Mouse (Mus musculus): Measurements from ENCODE around the gene Ahnak. TPM values are rescaled to one million over a fixed set of nuclear protein-coding genes. Genes with fewer than 3 reads are reported as not detected.
"Not testable (repeated sequence)": the region's sequence is repeated elsewhere in the genome, so short reads cannot be mapped to it uniquely, and the experiment has no call there.

The Ahnak gene
- polyA plus RNA-seq, 1 experiment from 2014 or later: 3.7 TPM

GRCm38 (mm10) chr19:9076982-9077660 is 88.0 kb downstream of the Ahnak start:
- Histone ChIP-seq H3K27ac (ENCODE audit: low read depth, low read length) (no peak overlapping the region), H3K36me3 (ENCODE audit: control insufficient read depth, insufficient read depth, low read length) (no peaks in the 10 kb centered on the region), H3K27me3 (replicated peaks; ENCODE audit: control insufficient read depth, insufficient read depth, low read length) (no peaks in the 10 kb centered on the region), H3K9ac (ENCODE audit: low read depth, low read length) (no peak overlapping the region), H3K4me3 (ENCODE audit: low read depth, low read length) (no peak overlapping the region), H3K9me3 (ENCODE audit: control insufficient read depth, low read length) (no peaks in the 10 kb centered on the region), H3K4me2 (no peak overlapping the region), H3K4me1 (replicated peaks; ENCODE audit: control insufficient read depth, insufficient read depth, low read length) (peaks cover 6% of the 10 kb centered on the region; the same call in 1 of the 2 replicates)
- ATAC-seq (replicated peaks; ENCODE audit: low FRiP score) (no peak), DNase-seq (ENCODE audit: low spot score) (no peak)
- 65% methylated on average over 4 of the region's 4 CpGs for WGBS

- no peak for DNase-seq (ENCODE audit: low spot score)
- no peak overlapping the region for H3K9ac ChIP-seq (ENCODE audit: low read depth, low read length)
- 0 out of 2 replicates have a peak, but pooled peaks cover 3% of the 10 kb centered on the region for H3K4me1 ChIP-seq (replicated peaks; ENCODE audit: control insufficient read depth, insufficient read depth, low read length)
- H3K9me3 ChIP-seq (ENCODE audit: control insufficient read depth, low read length): no peaks in the 10 kb centered on the region
- no peaks in the 10 kb centered on the region for H3K36me3 ChIP-seq (ENCODE audit: control insufficient read depth, insufficient read depth, low read length)
- ATAC-seq (replicated peaks; ENCODE audit: low FRiP score): no peak
- H3K27ac ChIP-seq (ENCODE audit: low read depth, low read length): no peak overlapping the region
- H3K27me3 ChIP-seq (replicated peaks; ENCODE audit: control insufficient read depth, insufficient read depth, low read length): no peaks in the 10 kb centered on the region
- WGBS: 25% methylated on average over 7 of the region's 7 CpGs
- no peak overlapping the region for H3K4me2 ChIP-seq
- no peak overlapping the region for H3K4me3 ChIP-seq (ENCODE audit: low read depth, low read length)
Measured at GRCm38 (mm10) chr19:9079916-9080315, 90.8 kb downstream of the Ahnak start.

DNA sequence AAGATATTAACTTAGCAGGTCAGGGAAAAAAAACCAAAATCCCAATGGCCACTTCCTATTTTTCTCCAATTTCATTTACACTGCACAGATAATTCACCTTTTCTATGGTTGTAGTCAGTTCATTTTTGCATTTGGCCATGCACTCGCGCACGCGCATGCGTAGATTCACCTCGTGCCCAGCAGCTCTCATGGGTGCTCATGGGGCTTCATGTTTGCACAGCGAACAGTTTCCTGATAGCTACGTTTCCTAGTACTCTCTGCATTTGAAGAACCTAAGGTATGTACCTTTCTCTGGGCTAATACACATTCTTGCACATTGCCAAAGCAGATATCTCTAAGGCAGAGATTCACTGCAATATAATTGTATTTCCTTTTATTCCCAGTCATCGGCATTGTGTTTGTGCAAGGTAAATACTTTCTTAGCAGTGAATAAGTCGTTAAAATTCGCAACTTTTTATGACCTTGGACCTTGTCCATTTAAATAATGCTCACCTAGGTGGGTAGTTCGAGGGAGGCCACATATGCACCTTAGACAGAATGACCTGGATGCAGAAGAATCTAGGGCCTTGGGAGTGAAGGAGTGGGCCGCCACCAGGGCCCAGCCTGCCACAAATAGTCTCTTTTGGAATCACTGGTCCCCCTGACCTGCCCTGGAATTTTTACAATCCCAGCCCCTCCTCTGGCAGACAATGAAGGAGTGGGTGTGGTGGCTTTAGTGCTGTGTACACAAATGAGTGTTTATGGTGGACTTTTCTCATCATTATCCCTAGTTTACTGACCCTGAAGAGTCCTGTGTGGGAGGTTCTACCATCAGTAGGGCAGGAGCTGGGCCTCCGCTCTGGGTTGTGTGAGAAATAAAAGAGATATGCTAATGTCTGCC is 92.5 kb downstream of the Ahnak start:
- DNase-seq (ENCODE audit: low spot score): no peak
- Histone ChIP-seq H3K27ac (ENCODE audit: low read depth, low read length) (no peak overlapping the region), H3K36me3 (ENCODE audit: control insufficient read depth, insufficient read depth, low read length) (no peaks in the 10 kb centered on the region), H3K9ac (ENCODE audit: low read depth, low read length) (no peak overlapping the region), H3K4me3 (ENCODE audit: low read depth, low read length) (no peak overlapping the region), H3K4me1 (replicated peaks; ENCODE audit: control insufficient read depth, insufficient read depth, low read length) (0 out of 2 replicates have a peak, but pooled peaks cover 3% of the 10 kb centered on the region), H3K4me2 (no peak overlapping the region), H3K9me3 (ENCODE audit: control insufficient read depth, low read length) (no peaks in the 10 kb centered on the region), H3K27me3 (replicated peaks; ENCODE audit: control insufficient read depth, insufficient read depth, low read length) (no peaks in the 10 kb centered on the region)
- WGBS: 79% methylated on average over 14 of the region's 14 CpGs
- ATAC-seq (replicated peaks; ENCODE audit: low FRiP score): peak; percentile 15; the same call in 1 of the 2 replicates

DNA sequence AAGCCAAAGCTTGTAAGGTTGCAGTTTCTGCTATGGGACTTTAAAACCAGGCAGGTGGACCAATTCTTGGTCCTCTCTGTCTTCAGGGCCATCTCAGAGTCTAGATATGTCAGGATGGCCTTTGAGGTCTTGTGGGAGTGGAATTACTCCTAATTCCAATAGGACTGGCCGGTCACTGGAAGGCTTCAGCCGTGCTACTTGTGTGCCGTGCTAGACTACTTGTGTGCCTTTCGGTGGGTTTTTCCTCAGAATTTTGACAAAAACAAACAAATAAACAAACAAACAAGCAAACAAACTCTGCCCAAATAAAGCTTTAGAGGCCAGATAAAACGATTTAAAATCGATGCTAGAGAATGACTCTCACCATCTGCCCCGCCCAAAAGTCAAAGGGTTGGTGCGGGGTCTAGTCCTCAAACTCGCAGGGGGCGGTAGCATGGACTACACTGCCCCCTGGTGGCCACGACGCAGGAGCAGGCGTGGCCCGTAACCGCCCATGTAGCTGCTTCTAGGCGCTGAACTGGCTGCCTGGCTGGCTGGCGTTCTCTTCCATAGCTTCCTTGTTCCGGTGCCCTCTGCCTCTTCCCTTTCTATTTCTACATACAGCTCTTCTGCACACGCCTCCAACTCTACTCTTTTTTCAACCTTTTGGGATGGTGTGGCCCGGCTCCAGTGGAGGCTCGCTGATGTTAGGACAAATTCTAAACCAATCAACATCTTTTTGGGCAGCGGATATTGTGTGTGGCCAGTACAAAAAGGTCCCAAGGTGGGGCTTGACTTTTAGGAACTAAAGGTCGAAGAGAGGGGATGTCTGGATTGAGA is 93.3 kb downstream of the Ahnak start:
- H3K36me3 ChIP-seq (ENCODE audit: control insufficient read depth, insufficient read depth, low read length): no peaks in the 10 kb centered on the region
- H3K9me3 ChIP-seq (ENCODE audit: control insufficient read depth, low read length): no peaks in the 10 kb centered on the region
- H3K27me3 ChIP-seq (replicated peaks; ENCODE audit: control insufficient read depth, insufficient read depth, low read length): no peaks in the 10 kb centered on the region
- H3K9ac ChIP-seq (ENCODE audit: low read depth, low read length): 0 out of 2 replicates have a peak overlapping the region, but pooled peaks have one; percentile 27
- H3K27ac ChIP-seq (ENCODE audit: low read depth, low read length): no peak overlapping the region
- 0 out of 2 replicates have a peak, but pooled peaks cover 3% of the 10 kb centered on the region for H3K4me1 ChIP-seq (replicated peaks; ENCODE audit: control insufficient read depth, insufficient read depth, low read length)
- DNase-seq (ENCODE audit: low spot score) (peak; percentile 80), ATAC-seq (replicated peaks; ENCODE audit: low FRiP score) (peak; percentile 86)
- peak overlapping the region; percentile 8; the same call in 1 of the 2 replicates for H3K4me3 ChIP-seq (ENCODE audit: low read depth, low read length)
- peak overlapping the region; percentile 38 for H3K4me2 ChIP-seq
- 19% methylated on average over 23 of the region's 23 CpGs for WGBS

DNA sequence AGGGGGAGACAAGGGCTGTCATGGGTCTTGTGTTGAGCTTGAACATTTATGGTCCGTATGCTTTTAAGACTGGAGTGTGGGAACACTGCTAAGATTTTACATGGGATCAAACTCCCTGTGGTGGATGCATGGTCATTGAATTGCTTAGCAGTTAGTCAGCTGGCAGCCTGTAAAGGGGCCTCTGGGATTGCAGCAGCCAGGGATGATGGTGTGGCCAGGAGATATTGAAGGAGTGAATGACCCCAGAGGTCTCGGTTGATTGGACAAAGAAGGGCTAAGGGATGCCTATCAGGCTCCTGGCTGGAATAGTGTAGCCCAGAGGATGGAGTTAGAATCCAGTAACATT is 93.9 kb downstream of the Ahnak start:
- Histone ChIP-seq H3K4me2 (no peak overlapping the region; the same call in 1 of the 2 replicates), H3K9ac (ENCODE audit: low read depth, low read length) (no peak overlapping the region), H3K9me3 (ENCODE audit: control insufficient read depth, low read length) (no peaks in the 10 kb centered on the region), H3K27me3 (replicated peaks; ENCODE audit: control insufficient read depth, insufficient read depth, low read length) (no peaks in the 10 kb centered on the region), H3K4me1 (replicated peaks; ENCODE audit: control insufficient read depth, insufficient read depth, low read length) (0 out of 2 replicates have a peak, but pooled peaks cover 3% of the 10 kb centered on the region), H3K36me3 (ENCODE audit: control insufficient read depth, insufficient read depth, low read length) (no peaks in the 10 kb centered on the region), H3K27ac (ENCODE audit: low read depth, low read length) (no peak overlapping the region), H3K4me3 (ENCODE audit: low read depth, low read length) (no peak overlapping the region; the same call in 1 of the 2 replicates)
- WGBS: 81% methylated on average over 2 of the region's 2 CpGs
- DNase-seq (ENCODE audit: low spot score) (no peak), ATAC-seq (replicated peaks; ENCODE audit: low FRiP score) (0 out of 2 replicates have a peak, but pooled peaks have one; percentile 10)

DNA sequence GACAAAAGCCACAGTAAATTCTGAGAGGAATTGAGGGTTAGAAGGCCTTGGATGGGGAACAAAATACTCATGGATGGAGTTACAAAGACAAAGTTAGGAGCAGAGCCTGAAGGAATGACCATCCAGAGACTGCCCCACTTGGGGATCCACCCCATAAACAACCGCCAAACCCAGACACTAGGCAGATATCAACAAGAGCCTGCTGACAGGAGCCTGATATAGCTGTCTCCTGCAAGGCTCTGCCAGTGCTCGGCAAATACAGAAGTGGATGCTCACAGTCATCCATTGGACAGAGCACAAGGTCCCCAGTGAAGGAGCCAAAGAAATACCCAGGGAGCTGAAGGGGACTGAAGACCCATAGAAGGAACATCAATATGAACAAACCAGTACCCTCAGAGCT is 94.8 kb downstream of the Ahnak start:
- not testable (repeated sequence) for H3K27me3 ChIP-seq (replicated peaks; ENCODE audit: control insufficient read depth, insufficient read depth, low read length); H3K9ac ChIP-seq (ENCODE audit: low read depth, low read length); H3K27ac ChIP-seq (ENCODE audit: low read depth, low read length)

DNA sequence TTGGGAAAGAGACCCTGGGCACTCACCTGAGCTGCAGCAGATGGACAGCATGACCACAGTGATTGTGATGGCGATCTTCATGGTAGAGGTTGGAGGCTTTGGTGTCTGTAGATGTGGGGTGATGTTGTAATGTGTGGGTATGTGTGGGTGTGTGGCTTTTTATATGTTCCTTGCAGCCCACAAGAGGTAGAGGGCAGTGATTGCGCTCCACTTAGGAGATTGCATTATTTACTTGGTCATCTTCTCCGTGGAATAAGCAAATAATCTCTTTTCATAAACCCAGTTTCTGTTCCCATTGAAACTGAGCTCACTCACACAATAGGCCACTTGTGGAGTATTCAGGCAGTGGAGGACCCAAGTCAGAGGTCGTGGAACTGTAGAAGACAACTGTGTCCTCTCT is 98.7 kb downstream of the Ahnak start, which contains the start of gene Scgb1a1:
Gene Scgb1a1 (minus strand): TSS at position 138 of the 400 bp plus-strand sequence.
- DNase-seq (ENCODE audit: low spot score) (no peak), ATAC-seq (replicated peaks; ENCODE audit: low FRiP score) (no peak)
- no peaks in the 10 kb centered on the region for H3K9me3 ChIP-seq (ENCODE audit: control insufficient read depth, low read length)
- H3K36me3 ChIP-seq (ENCODE audit: control insufficient read depth, insufficient read depth, low read length): no peaks in the 10 kb centered on the region
- H3K27ac ChIP-seq (ENCODE audit: low read depth, low read length): no peak within 1 kb of the TSS
- H3K4me1 ChIP-seq (replicated peaks; ENCODE audit: control insufficient read depth, insufficient read depth, low read length): no peaks in the 10 kb centered on the region
- no peak within 1 kb of the TSS for H3K4me3 ChIP-seq (ENCODE audit: low read depth, low read length)
- no peaks in the 10 kb centered on the region for H3K27me3 ChIP-seq (replicated peaks; ENCODE audit: control insufficient read depth, insufficient read depth, low read length)
- WGBS: 71% methylated on average over 4 of the region's 4 CpGs
- H3K4me2 ChIP-seq: no peak within 1 kb of the TSS
- no peak within 1 kb of the TSS for H3K9ac ChIP-seq (ENCODE audit: low read depth, low read length)

More for the DNA sequence above, 94.8 kb downstream of the Ahnak start:
- not testable (repeated sequence) for H3K4me1 ChIP-seq (replicated peaks; ENCODE audit: control insufficient read depth, insufficient read depth, low read length); H3K4me3 ChIP-seq (ENCODE audit: low read depth, low read length); H3K9me3 ChIP-seq (ENCODE audit: control insufficient read depth, low read length); DNase-seq (ENCODE audit: low spot score); H3K36me3 ChIP-seq (ENCODE audit: control insufficient read depth, insufficient read depth, low read length); H3K4me2 ChIP-seq; ATAC-seq (replicated peaks; ENCODE audit: low FRiP score)
- WGBS: 28% methylated on average over 2 of the region's 2 CpGs

GRCm38 (mm10) chr19:9090191-9090590 is 101.1 kb downstream of the Ahnak start:
- Histone ChIP-seq H3K27ac (ENCODE audit: low read depth, low read length) (no peak overlapping the region), H3K27me3 (replicated peaks; ENCODE audit: control insufficient read depth, insufficient read depth, low read length) (no peaks in the 10 kb centered on the region), H3K9me3 (ENCODE audit: control insufficient read depth, low read length) (no peaks in the 10 kb centered on the region), H3K4me1 (replicated peaks; ENCODE audit: control insufficient read depth, insufficient read depth, low read length) (no peaks in the 10 kb centered on the region), H3K4me3 (ENCODE audit: low read depth, low read length) (no peak overlapping the region), H3K36me3 (ENCODE audit: control insufficient read depth, insufficient read depth, low read length) (no peaks in the 10 kb centered on the region), H3K4me2 (no peak overlapping the region), H3K9ac (ENCODE audit: low read depth, low read length) (no peak overlapping the region)
- DNase-seq (ENCODE audit: low spot score) (no peak), ATAC-seq (replicated peaks; ENCODE audit: low FRiP score) (no peak)
- 66% methylated on average over 4 of the region's 4 CpGs for WGBS
